Mouse (Mus musculus) bone marrow macrophage, adult 2 months (primary cell): Measurements from ENCODE around the gene Cops6.

ENCODE experiments used
- CTCF ChIP-seq: IDR thresholded peaks from 2 replicates; pipeline ENCODE4 v1.5.1; 2012; ENCODE audit warnings: low read depth, mild to moderate bottlenecking, low read length, moderate library complexity
- POLR2A ChIP-seq: IDR thresholded peaks from 2 replicates; pipeline ENCODE4 v1.6.1; 2012; ENCODE audit warnings: mild to moderate bottlenecking, low read depth, low read length, borderline replicate concordance

DNA sequence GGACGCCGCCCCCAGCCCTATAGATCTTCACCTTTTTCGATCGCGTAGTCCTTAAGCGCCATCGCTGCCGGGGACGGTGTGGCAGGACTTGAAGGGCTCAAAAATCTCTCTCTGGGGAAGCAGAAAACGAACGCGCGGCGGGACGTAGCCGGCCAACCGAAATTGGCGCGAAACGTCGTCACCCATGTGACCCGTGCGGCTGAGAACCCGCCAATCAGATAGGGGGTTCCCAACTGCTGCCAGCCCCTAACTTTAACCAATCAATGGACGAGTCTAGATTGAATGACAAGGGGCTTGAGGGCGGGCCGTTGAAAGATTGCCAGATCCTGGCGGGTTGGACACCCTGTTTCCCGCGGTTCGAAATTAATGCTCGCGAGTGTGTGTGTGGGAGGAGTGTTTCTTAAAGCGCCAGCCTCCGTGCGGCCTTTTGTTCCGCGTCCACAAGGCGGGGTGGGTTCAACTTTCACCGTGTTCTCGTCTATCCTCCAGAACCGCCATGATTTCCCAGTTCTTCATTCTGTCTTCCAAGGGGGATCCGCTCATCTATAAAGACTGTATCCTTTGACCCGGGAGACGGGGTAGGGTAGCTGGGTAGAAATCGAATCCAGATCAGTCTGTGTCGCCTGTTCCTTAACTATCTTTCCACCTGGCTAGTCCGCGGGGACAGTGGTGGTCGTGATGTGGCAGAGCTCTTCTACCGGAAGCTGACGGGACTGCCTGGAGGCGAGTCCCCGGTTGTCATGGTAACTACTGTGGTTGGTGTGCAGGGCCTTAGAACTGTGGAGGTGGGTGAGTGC lies 11.0 kb downstream of the Cops6 start, which contains the start of the genes Ap4m1 and Mcm7:
- no peak for TF ChIP-seq CTCF
- no peak; the same call in 1 of the 2 replicates for TF ChIP-seq POLR2A
